Comparison of ENCODE assay signal across 8 mouse cellular contexts in genomic region chr6:53470559-53470958, GRCm38 (mm10).
DNase-seq lines count a peak whose midpoint lies in the region; ATAC-seq and TF ChIP-seq lines count a peak whose summit lies in the region.

No protein-coding gene starts in this region.

- intact Hi-C loops in heart, adult 2 months (cut with DNase I): no loop called here

- H3K9me3 ChIP-seq in heart, embryonic 11.5 days (replicated peaks; ENCODE audit: control insufficient read depth, low read length): no peaks in the 10 kb centered on the region

- peak; percentile 48 for TF ChIP-seq CTCF in heart, adult 2 months (IDR thresholded peaks at IDR 0.05)

- no peak for TF ChIP-seq EP300 in heart, adult 2 months (IDR thresholded peaks at IDR 0.05; ENCODE audit: insufficient read depth, low read depth, low read length)

- TF ChIP-seq POLR2A in heart, adult 2 months (IDR thresholded peaks at IDR 0.05; ENCODE audit: insufficient read depth, low read depth, low read length): no peak

- H3K36me3 ChIP-seq in heart, adult 2 months (ENCODE audit: control insufficient read depth, insufficient read depth, low read length): no peaks in the 10 kb centered on the region
- no peaks in the 10 kb centered on the region for H3K36me3 ChIP-seq in heart, embryonic 11.5 days (ENCODE audit: control insufficient read depth, insufficient read depth, low read length)

- H3K4me2 ChIP-seq in heart, embryonic 11.5 days: no peak overlapping the region

- H3K4me1 ChIP-seq in heart, adult 2 months (ENCODE audit: control insufficient read depth, insufficient read depth, low read length): peaks cover 2% of the 10 kb centered on the region; the same call in 1 of the 2 replicates
- H3K4me1 ChIP-seq in heart, embryonic 11.5 days (ENCODE audit: control insufficient read depth, insufficient read depth, low read length): no peaks in the 10 kb centered on the region

- H3K9ac ChIP-seq in heart, adult 2 months (ENCODE audit: low read depth, low read length): no peak overlapping the region
- H3K9ac ChIP-seq in heart, embryonic 11.5 days (ENCODE audit: low read depth, low read length): no peak overlapping the region

- H3K27ac ChIP-seq in heart, adult 2 months: no peak overlapping the region
- no peak overlapping the region for H3K27ac ChIP-seq in heart, embryonic 11.5 days (ENCODE audit: low read depth, low read length)

- no peaks in the 10 kb centered on the region for H3K79me2 ChIP-seq in heart, adult 2 months (replicated peaks; ENCODE audit: control insufficient read depth, insufficient read depth, low read length)

- WGBS in heart, adult 2 months: 11% methylated on average over 8 of the region's 8 CpGs
- 43% methylated on average over 8 of the region's 8 CpGs for WGBS in heart, embryonic 11.5 days (ENCODE audit: insufficient replicate concordance)

- H3K4me3 ChIP-seq in heart, adult 2 months: peak overlapping the region; percentile 1; the same call in 1 of the 2 replicates
- H3K4me3 ChIP-seq in heart, embryonic 11.5 days (ENCODE audit: low read depth, low read length): no peak overlapping the region

- DNase-seq in heart, adult 2 months: peak; percentile 37 to 38
- DNase-seq in cerebellum, postnatal 14 days: peak; percentile 62 to 81
- DNase-seq in kidney, adult 18-20 months: peak; percentile 9
- peak; percentile 60 for DNase-seq in lung, postnatal 14 days
- no peak for DNase-seq in thymus, postnatal 0 days (ENCODE audit: low spot score)
- DNase-seq in thymus, postnatal 36 days: no peak

- 0 out of 2 replicates have a peak, but pooled peaks cover 2% of the 10 kb centered on the region for H3K27me3 ChIP-seq in heart, adult 2 months (ENCODE audit: control insufficient read depth, insufficient read depth, low read length)
- no peaks in the 10 kb centered on the region for H3K27me3 ChIP-seq in heart, embryonic 11.5 days (ENCODE audit: control insufficient read depth, insufficient read depth, low read length)

- no peak for ATAC-seq in heart, embryonic 11.5 days (replicated peaks; ENCODE audit: insufficient number of reproducible peaks, low FRiP score, low TSS enrichment)
- ATAC-seq in megakaryocyte-erythroid progenitor cell, adult 5-6 weeks (replicated peaks; ENCODE audit: low FRiP score, low TSS enrichment, poor library complexity, severe bottlenecking): no peak

Comparison
In these comparisons a context has a peak if more than half of its experiments do, and no peak if none do; other contexts are left out.
1. DNase-seq: peak in heart, adult 2 months (2 of 2), cerebellum, postnatal 14 days (2 of 2), kidney, adult 18-20 months (single experiment) and lung, postnatal 14 days (single experiment); none in thymus, postnatal 0 days (single experiment) and thymus, postnatal 36 days (0 of 2).